Mouse (Mus musculus): ENCODE results near the gene Ushbp1. TPM values are rescaled to one million over a fixed set of nuclear protein-coding genes. Genes with fewer than 3 reads are reported as not detected.

Ushbp1 gene
- polyA plus RNA-seq, 2 experiments from 2014 or later: not detected

DNA sequence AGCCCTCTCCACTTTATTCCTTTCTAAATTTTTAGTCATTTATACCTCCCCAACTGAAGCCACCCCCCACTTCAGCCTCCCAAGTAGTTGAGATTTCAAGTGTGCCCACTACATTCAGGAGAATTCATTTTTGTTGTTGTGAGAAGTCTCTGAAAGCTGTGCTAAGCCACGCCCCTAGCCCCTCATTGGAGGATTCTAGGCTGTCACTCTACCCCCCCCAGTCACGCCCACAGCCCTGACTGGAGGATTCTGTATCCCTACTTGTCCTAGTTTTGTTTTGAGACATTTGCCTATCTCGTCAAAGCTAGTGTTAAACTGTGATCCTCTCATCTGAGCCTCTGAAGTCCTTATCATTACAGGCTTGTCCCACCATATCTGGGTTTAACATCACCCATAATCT is 2.7 kb downstream of the Ushbp1 start:
- no peak for ATAC-seq

DNA sequence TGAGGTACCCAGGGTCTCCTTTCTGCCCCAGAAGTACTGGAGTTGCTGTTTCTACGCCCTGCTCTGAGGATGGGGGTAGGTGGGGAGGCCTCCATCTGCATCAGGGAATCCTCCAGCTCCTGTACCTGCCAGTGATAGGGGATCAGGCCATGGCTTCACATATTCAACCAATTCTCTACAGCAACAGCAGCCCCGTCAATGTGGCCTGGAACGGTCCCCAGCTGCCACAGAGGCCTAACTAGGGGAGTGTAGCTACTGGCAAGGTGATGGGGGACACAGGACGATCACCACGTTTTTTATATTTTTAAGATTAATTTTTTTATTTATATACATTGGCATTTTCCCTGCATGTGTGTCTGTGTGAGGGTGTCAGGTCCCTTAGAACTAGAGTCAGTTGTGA is 3.2 kb downstream of the Ushbp1 start:
- ATAC-seq: no peak

DNA sequence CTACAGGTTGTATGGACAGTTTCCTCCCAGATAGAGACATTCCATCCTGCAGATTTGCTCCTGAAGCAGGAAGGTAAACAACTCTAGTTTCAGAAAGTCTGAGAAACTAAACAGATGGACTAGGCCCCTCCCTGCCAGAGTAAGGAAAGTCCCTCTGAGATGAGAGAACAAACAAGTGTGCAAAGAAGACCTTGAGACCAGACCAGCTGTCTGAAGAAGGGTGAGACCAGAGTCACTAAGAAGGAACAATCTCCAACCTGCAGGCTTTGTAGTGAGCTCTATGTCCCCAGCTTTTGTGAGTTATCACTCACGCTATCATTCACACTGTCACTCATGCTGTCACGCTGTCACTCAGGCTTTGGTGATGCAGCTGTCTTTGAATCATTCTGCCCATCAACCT is 3.9 kb downstream of the Ushbp1 start:
- ATAC-seq: no peak

DNA sequence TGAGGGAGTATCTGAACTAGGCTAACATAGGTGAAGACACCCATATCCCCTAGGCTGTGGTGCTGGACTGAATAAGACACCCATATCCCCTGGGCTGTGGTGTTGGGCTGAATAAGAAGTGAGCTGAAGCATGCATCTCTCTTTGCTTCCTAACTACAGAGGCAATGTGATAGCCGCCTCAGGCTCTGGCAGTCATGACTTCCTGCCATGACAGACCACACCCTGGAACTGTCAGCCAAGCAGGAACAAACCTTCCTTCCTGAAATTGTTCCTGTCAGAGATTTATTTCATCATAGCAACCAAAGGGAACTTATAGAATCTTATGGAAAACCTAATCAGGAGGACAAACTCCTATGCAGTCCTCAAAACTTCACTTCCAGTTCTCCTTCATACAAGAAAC is 7.3 kb downstream of the Ushbp1 start:
- no peak for ATAC-seq

DNA sequence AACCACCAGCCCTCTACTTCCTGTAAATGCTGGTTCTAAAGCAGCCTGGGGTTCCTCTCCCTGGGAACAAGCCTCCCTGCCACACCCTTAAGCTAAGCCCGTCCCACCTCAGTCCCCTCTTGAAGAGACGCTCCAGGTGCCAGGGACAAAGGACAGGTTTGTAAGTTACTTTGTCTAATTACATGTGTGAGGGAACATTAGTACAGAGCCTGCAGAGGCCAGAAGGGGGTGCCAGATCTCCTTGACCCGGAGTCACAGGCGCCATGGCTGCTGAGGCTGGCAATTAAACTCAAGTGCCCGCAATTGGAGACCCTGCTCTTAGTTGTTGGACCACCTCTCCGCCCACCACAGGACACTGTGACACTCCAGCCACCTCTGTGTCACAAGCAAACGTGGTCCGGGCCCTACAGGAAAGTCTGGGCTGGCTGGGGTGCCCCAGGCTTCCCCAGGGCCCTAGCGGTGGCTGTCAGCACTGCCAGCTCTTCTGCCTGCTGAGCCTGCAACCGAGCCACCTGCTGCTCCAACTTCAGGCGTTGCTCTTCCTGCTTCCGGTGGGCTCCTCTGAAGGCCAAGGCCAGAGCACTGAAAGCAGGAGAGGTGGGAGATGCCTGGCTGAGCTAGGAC is 10.3 kb downstream of the Ushbp1 start:
- no peak for ATAC-seq

DNA sequence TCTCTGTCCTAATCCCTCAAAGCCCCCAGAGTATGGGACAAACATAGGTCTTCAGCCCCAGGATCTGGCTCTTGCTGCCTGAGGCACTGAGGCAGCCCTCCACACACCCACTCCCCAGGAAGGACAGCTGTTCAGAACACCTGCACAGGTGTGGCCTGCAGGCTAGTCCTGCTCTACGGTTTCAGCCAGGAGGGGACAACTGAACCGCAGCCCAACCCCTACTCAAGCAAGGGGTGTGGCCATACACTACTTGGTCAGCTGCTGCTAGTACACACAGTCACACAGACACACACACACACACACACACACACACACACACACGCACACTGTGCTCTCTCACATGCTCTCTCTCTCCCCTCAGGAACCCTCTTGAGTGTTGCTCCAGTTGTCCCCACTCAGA is 11.7 kb downstream of the Ushbp1 start:
- ATAC-seq: no peak

DNA sequence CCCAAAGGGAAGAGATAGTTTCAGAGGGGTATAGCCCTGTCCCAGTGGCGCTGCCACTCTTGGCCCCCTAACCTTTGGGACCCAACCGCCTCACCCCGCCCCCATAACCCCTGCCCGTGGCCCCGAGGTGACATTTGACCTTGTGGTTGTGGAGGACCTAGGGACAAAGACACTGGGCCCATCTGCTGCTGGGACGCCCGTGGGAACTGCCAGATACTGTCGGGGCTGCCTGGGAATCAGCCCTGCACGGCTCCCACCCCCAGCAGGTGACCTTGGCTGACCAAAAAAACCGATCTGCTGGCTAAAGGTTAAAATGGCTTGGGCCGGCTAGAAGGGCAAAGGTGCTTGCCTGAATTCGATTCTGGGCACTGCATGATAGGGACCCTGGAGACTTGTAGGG is 12.2 kb downstream of the Ushbp1 start:
- ATAC-seq: no peak

DNA sequence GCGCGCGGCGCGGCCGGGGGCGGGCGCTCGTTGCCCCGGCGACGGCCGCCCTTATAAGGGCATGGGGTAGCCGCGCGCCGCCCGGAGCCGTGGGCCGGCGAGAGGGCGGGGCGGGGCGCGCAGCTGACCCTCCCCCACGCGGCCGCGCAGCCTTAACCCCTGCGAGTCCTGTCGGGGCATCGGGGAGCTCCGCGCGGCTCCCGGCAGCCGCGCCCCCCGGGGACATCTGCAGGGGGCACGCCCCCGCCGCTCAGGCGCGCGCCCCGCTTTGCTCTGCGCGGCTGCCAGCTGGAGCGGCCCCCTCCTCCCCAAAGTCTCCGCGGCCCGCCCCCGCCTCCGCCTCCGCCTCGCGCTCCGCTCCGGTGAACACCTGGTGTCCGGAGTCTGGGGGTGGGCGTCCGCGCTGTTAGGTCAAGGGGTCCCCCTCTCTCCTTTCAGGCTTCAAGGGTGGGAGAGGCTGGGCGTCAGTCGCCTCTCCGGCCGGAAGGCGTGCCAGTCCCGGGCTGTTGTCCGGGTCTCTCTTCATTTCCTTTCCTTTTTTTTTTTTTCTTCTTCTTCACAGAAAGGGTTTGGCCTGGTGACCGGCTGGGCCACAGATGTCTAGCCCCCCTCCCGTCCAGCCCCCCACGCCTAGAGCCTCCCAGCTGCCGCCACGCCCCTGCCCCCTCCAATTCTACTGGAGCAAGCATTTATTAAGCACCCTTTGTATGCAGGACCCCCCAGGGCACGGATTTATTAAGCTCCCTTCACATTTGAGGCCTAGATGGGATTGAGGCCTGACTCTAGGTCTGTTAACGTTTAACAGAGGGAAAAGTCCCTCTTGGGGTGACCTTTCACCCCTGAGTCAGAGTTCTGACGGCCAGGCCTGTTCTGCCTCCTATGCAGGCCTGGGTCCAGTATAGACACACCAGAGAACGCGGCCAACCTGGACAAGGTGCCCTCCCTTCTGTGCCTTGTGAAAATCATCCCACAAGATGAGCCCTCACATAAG is 13.3 kb downstream of the Ushbp1 start:
- ATAC-seq: peak; percentile 75

DNA sequence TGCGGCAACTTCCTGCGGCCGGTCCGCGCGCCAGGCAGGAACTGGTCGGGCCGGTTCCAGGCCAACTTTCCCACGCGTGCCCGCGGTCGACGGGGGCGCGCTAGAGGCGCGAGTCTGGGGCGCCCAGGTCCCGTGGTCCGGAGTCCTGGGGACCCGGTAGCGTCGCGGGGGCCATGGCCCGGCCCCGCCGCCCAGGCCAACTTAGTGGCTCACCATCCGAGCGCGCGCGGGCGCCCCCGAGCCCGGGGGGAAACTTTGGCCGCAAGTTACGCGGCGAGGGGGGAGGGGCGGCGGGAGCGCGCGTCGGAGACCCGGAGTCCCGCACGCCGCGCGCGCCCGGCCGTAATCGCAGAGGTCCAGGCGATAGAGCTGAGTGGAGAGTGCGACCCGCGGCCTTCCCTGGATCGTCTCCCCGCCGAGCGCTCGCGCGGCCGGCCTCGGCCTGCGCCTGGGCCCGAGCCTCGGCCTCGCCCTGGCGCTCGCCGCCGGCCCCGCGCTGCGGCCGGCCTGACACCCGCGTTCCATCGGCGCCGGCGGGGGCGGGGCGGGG is 14.1 kb downstream of the Ushbp1 start, which contains the start of gene Nr2f6:
Gene Nr2f6, minus strand, starts transcription at position 540 of the 550 bp plus-strand sequence.
- peak; percentile 12 for ATAC-seq

DNA sequence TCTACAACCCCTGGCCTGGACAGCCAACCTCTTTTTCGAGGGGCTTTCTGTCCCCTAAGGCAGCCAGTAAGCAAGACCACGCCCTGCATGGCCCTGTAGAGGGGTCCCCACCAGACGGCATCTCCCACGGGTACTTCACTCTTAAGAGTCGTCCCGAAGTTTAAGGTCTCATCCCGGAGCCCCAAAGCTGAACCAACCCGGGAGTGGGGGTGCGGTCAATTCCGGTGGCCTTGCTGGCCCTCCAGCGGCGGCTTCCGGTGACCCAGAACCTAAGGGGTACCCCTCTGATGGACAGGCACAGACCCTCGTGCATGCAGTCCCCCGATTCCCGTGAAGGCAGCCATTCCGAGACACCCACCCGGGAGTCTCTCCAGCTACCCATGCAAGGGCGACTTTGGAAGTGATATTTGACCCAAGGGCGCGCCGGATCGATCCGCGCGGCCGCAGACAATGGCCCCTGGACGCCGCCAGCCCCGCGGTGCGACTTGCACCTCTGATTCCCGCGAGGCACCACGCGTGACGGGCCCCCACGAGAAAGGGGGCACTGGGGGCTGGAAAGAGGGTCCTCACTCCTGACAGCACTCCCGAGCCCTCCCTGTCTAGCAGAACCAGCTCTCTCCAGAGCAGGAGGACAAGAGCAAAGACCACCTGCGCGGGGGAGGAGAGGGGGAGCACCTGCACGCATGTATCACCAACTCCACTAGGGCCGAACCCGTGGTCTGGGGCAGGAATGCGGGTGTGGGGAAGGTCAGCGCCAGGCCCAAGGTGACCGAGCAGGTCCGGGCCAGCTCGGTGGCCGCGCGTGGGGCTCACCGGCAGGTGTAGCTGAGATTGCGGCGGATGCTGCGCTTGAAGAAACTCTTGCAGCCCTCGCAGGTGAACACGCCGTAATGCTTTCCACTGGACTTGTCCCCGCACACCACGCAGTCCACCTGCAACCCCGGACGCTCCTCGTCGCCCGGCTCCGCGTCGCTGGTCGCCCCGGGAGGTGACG is 15.1 kb downstream of the Ushbp1 start:
- ATAC-seq: no peak

DNA sequence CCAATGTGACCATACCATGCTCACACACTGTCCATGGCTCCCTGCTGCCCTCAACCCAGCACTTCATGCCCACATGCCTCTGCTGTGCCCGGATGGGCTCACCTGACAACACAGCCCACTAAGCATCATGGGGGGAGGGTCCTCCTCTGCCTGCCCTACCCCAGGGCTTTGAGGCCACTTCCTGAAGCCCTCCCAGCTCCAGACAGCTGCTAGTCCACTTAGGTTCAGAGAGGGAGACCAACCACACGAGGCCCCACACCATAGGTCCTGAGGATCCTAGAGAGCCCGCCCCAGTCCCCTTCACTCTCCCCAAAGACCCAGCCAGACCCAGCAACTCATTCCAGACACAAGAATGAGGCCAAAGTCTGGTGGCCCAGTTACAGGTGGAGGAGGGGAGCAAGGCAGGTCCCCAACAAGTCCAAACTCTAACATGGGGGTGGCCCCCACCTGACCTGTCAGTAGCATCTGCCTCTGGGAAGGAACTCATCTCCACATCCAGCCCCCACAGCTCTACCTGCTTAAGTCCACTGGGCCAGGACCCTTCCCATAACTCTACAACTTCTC is 16.0 kb downstream of the Ushbp1 start:
- no peak for ATAC-seq

DNA sequence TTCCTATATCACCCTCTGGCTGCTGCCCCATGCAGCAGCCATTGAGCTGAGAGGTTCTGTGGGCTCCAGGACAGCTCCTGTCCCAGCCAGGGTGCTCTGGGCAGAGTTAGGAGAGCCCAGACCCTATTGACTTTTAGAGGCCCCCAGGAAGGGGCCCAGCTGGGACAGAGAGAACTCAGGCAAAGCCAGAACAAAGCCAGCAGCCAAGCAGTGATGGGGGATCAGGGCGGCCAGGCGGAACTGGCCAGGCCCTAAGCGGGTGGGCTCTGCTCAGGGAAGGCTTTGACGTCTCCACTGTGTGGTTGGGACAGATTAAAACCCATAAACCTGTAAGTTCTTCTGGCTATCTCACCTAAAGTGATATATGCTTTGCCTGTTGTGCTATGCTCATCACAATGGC is 16.6 kb downstream of the Ushbp1 start:
- no peak for ATAC-seq

DNA sequence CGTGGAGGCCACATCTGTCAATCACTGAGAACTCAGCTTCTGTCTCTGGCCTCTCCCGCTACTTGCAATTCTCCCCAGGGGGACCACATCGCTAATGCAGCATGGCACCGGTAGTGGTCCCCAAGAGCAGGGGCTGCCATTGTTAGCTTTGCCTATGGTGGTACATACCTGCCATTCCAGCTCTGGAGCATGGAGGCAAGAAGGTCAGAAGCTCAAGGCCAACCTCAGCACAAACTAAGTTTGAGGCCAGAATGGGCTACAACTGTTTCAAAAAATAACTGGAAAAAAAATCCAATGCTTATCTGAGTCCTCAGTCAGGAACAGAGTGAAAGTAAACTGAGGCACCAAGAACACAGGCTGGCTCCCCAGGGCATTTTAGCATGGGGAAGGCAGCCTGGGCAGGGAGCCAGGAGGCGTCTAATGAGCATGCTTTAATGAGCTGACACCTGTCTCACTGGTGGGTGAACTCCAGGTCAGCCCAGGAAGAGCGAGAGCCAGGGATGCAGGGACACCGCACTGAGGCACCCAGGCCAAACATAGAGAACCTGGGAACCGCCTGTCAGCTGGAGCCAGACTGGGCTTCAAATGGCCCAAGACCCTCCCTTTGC is 19.1 kb downstream of the Ushbp1 start:
- no peak for ATAC-seq

DNA sequence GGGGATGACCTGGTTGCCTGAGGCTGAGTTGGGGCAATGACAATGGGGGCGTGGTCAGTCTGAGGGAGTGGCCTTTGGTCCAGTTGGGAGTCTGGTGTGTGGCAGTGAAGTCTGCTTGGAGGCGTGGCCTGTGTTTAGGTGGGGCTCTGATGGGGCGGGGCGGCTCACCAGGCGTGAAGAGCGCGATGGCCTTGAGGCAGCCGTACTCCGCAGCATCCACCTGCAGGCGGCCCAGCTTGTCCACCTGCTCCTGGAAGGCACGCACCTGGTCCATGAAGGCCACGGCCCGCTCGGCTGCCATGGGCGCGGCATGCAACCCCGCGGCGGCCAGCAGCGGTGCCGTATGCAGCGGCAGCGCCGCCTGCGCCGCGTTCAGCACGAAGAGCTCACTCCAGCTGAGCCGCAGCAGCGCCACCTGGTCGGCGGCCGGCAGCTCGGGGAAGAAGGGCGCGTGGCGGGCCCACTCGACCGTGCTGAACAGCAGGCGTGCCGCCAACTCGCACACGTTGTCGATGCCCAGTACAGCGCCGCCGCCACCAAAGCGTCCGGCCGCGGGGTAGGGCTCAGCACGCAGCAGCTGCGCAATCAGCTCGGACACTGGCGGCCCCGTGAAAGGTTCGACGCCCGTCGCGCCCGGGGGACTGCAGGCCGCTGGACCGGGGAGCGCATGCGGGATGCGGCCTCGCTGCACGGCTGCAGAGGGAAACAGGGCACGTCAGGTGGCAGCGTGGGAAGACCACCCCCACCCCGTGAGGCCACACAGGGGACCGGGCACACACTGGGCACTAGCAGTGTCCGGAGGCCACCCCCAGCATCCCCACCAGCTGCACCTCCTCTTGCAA is 19.8 kb downstream of the Ushbp1 start:
- ATAC-seq: no peak

DNA sequence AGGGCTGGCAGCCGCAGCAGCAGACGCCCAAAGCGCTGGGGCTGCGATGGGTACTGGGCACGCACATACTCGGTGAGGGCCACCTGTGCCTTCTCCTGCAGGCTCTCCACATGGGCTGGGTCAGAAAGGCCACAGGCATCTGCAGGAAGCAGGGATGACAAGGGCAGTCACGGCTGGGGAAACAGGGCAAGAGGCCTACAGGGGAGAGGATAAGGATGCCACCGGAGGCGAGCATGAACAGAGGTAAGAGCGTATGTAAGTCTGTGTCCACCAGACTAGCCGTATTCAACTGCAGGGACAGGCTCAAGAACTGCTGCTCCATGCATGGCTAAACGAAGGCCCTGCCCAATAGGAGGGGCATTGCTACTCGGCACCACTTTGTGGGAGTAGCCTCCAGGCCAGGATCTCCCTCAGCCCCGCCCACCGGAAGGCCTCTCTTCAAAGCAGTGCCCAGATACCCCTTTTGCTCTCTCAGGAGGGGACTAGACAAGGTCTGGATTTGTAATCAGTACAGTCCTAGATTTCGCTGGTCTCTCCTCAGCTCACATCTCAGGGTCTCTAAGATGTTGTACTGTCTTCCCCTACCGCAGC is 20.9 kb downstream of the Ushbp1 start:
- no peak for ATAC-seq

DNA sequence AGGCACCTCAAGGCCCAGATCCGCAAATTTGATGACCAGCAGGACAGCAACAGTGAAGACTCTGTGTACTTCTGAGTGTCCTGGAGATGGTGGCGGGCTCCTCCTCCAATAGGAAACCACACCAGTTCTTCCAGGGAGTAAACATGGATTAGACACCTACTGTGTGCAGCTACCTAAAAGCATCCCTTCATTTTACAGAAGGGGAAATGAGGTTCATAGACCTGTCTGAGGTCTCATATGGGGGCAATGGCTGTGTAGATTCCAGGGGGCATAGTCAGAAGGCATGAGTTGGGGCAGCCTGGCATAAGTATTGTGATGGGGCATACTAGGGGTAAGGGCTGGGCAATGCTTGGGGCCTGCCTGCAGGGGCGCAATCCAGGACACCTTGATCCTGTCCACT is 22.6 kb downstream of the Ushbp1 start:
- ATAC-seq: no peak

DNA sequence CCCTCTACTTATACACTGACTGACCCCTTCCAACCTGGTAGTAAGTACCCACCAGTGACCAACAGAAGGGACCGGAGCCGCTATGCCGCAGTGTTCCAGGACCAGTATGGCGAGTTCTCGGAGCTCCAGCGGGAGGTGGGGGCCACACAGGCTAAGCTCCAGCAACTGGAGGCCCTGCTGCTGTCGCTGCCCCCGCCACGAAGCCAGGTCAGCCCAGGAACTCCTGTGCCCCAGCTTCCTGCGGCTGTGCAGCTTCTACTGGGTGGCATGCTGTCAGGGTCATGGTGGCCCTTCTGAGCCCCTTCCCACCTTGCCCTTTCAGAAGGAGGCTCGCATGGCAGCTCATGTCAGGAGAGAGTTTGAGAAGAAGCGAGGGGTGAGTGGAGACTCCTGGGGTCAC is 23.2 kb downstream of the Ushbp1 start:
- ATAC-seq: no peak

DNA sequence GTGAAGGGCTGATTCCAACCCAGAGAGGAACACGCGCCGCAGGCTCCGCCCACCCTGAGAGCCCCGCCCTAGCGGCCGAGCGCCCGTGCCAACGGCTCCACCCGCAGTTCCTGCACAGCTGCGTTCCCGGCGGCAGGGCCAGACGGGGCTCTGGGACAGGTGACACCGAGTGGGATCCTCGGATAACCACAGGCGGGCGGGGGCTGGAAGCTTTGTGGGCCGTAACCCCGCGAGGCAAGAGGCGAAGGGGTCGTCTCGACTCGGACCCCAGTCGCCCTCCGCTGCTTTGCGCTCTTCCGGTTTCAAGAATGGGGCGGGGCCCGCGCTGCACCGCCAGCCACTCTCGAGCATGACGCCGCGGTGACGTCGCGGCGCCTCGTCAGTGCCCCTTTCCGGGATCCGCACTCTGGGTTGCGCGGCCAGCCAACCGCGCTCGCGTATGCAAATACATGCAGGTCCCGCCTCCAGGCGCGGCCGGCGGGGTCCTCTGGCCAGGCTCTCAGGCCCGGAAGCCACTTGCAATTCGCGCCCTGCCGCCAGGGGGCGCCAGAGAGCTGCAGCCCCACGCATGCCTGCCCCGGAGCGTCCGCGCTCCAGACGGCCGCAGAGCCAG is 24.3 kb downstream of the Ushbp1 start, which contains the start of gene Ocel1:
Gene Ocel1, plus strand, starts transcription at position 63 of the 613 bp plus-strand sequence.
- ATAC-seq: peak; percentile 84

DNA sequence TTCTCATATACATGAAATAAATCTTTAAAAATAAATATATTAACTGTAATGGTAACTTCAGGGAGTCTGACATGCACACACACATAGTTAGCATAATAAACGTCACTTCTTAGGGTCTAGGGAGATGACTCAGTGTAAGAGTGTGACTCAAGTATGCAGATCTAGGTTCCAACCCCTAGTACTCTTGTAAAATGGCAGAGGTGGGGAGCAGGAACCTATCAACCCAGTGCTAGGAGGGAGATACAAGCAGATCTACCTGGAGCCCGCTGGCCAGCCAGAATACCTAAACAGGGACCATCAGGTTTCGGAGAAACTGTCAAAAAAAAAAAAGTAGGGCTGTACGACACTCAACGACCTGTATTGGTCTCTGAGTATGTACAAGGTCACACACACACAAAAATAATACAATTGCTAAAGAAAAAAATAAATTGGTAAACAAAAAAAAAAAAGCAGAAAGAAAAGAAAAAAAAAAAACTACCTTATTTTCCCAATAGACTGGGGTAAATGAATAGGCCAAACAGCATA is 24.8 kb downstream of the Ushbp1 start:
- no peak for ATAC-seq

All from CD4-positive, CD25-positive, alpha-beta regulatory T cell, adult 4 months (primary cell).